In genomic region chr10:80120146-80120545, GRCm38 (mm10) we compare ENCODE assay signal across 13 mouse cellular contexts. TPM values are rescaled to one million over a fixed set of nuclear protein-coding genes. Genes with fewer than 3 reads are reported as not detected.
A peak's percentile ranks its signal among the peaks of the same experiment; 100 is the strongest.
DNase-seq lines count a peak whose midpoint lies in the region; ATAC-seq and TF ChIP-seq lines count a peak whose summit lies in the region.
"Had no signal": no experiment of that assay in that cellular context is flagged by ENCODE, and none has a peak within 500 bp of the region (broad histone marks: within the 10 kb centered on the region; RNA-seq: fewer than 3 reads in every experiment).

No protein-coding gene starts in this region.

- 84% methylated on average over 2 of the region's 2 CpGs for WGBS in heart, embryonic 10.5 days
- 82% methylated on average over 2 of the region's 2 CpGs for WGBS in liver, embryonic 12.5 days (ENCODE audit: insufficient replicate concordance)
- WGBS in liver, embryonic 11.5 days, result 89% methylated on average over 2 of the region's 2 CpGs
- 92% methylated on average over 2 of the region's 2 CpGs for WGBS in embryonic facial prominence, embryonic 10.5 days
- 53% methylated on average over 2 of the region's 2 CpGs for WGBS in liver, postnatal 0 days (ENCODE audit: insufficient replicate concordance)

- intact Hi-C loops in heart, postnatal 10 days (cut with DNase I), result no loop called here

- H3K9ac ChIP-seq in liver, embryonic 12.5 days, result peak overlapping the region; percentile 49
- no peak overlapping the region for H3K9ac ChIP-seq in liver, embryonic 11.5 days (ENCODE audit: low read depth, low read length)
- H3K9ac ChIP-seq in liver, postnatal 0 days (replicated peaks), result no peak overlapping the region; the same call in 1 of the 2 replicates

- TF ChIP-seq CTCF in liver, postnatal 0 days (IDR thresholded peaks at IDR 0.05; ENCODE audit: low read depth), result no peak

- no peak for TF ChIP-seq EP300 in liver, postnatal 0 days (IDR thresholded peaks at IDR 0.05; ENCODE audit: low read depth)

- H3K4me2 ChIP-seq in liver, embryonic 12.5 days, result peak overlapping the region; percentile 92
- no peak overlapping the region for H3K4me2 ChIP-seq in liver, embryonic 11.5 days
- peak overlapping the region; percentile 20 for H3K4me2 ChIP-seq in liver, postnatal 0 days (ENCODE audit: low read depth, low read length)

- no peaks in the 10 kb centered on the region for H3K27me3 ChIP-seq in heart, embryonic 10.5 days (ENCODE audit: insufficient read depth, poor library complexity, severe bottlenecking)
- no peaks in the 10 kb centered on the region for H3K27me3 ChIP-seq in liver, embryonic 12.5 days (replicated peaks)
- H3K27me3 ChIP-seq in liver, embryonic 11.5 days (replicated peaks; ENCODE audit: control insufficient read depth, insufficient read depth, low read length), result no peaks in the 10 kb centered on the region
- no peaks in the 10 kb centered on the region for H3K27me3 ChIP-seq in embryonic facial prominence, embryonic 10.5 days (replicated peaks; ENCODE audit: low read depth, poor library complexity, severe bottlenecking)
- H3K27me3 ChIP-seq in liver, postnatal 0 days (ENCODE audit: insufficient read depth, low read length), result no peaks in the 10 kb centered on the region

- peaks cover 73% of the 10 kb centered on the region for H3K36me3 ChIP-seq in heart, embryonic 10.5 days
- peaks cover 82% of the 10 kb centered on the region for H3K36me3 ChIP-seq in liver, embryonic 12.5 days
- peaks cover 38% of the 10 kb centered on the region for H3K36me3 ChIP-seq in liver, embryonic 11.5 days (ENCODE audit: control insufficient read depth, insufficient read depth, low read length)
- peaks cover 82% of the 10 kb centered on the region for H3K36me3 ChIP-seq in embryonic facial prominence, embryonic 10.5 days (replicated peaks)
- H3K36me3 ChIP-seq in liver, postnatal 0 days (replicated peaks; ENCODE audit: insufficient read depth, low read length), result peaks cover 53% of the 10 kb centered on the region

- ATAC-seq in liver, embryonic 12.5 days, result no peak
- no peak for ATAC-seq in liver, embryonic 11.5 days (replicated peaks; ENCODE audit: low FRiP score)
- ATAC-seq in liver, postnatal 0 days, result no peak
- ATAC-seq: CD4-positive, CD25-positive, alpha-beta regulatory T cell, adult 4 months had no signal

- H3K4me1 ChIP-seq in heart, embryonic 10.5 days, result peaks cover 58% of the 10 kb centered on the region
- H3K4me1 ChIP-seq in liver, embryonic 12.5 days, result peaks cover 79% of the 10 kb centered on the region
- peaks cover 49% of the 10 kb centered on the region for H3K4me1 ChIP-seq in liver, embryonic 11.5 days (replicated peaks; ENCODE audit: control insufficient read depth, insufficient read depth, low read length)
- peaks cover 35% of the 10 kb centered on the region for H3K4me1 ChIP-seq in embryonic facial prominence, embryonic 10.5 days
- H3K4me1 ChIP-seq in liver, postnatal 0 days (ENCODE audit: insufficient read depth), result peaks cover 54% of the 10 kb centered on the region

- no peaks in the 10 kb centered on the region for H3K9me3 ChIP-seq in heart, embryonic 10.5 days
- no peaks in the 10 kb centered on the region for H3K9me3 ChIP-seq in liver, embryonic 12.5 days (replicated peaks)
- no peaks in the 10 kb centered on the region for H3K9me3 ChIP-seq in liver, embryonic 11.5 days (ENCODE audit: control insufficient read depth, low read length)
- no peaks in the 10 kb centered on the region for H3K9me3 ChIP-seq in embryonic facial prominence, embryonic 10.5 days
- H3K9me3 ChIP-seq in liver, postnatal 0 days (ENCODE audit: low read length), result no peaks in the 10 kb centered on the region

- peak overlapping the region; percentile 19; the same call in 1 of the 2 replicates for H3K4me3 ChIP-seq in heart, embryonic 10.5 days
- H3K4me3 ChIP-seq in liver, embryonic 12.5 days, result 0 out of 2 replicates have a peak overlapping the region, but pooled peaks have one; percentile 2
- no peak overlapping the region for H3K4me3 ChIP-seq in liver, embryonic 11.5 days (ENCODE audit: low read depth, low read length)
- H3K4me3 ChIP-seq in embryonic facial prominence, embryonic 10.5 days, result peak overlapping the region; percentile 19; the same call in 1 of the 2 replicates
- H3K4me3 ChIP-seq in liver, postnatal 0 days (ENCODE audit: low read depth, low read length), result no peak overlapping the region

- DNase-seq in heart, embryonic 10.5 days (ENCODE audit: low spot score), result no peak
- DNase-seq in heart, postnatal 10 days, result no peak
- DNase-seq in liver, embryonic 11.5 days (ENCODE audit: low spot score), result no peak
- no peak for DNase-seq in embryonic facial prominence, embryonic 10.5 days (ENCODE audit: low spot score)
- no peak for DNase-seq in liver, postnatal 0 days
- DNase-seq in spleen, postnatal 4 days (ENCODE audit: low spot score in 2 of 2), result no peak
- DNase-seq in kidney, adult 11 months, result no peak
- DNase-seq: adrenal gland, adult 8-10 months; kidney, postnatal 36 days; lung, adult 18-20 months had no signal

- no peak overlapping the region for H3K27ac ChIP-seq in heart, embryonic 10.5 days
- H3K27ac ChIP-seq in liver, embryonic 12.5 days, result peak overlapping the region; percentile 38
- H3K27ac ChIP-seq in liver, embryonic 11.5 days (ENCODE audit: low read depth, low read length), result no peak overlapping the region
- H3K27ac ChIP-seq in embryonic facial prominence, embryonic 10.5 days (replicated peaks), result no peak overlapping the region
- H3K27ac ChIP-seq in liver, postnatal 0 days (ENCODE audit: low read depth), result no peak overlapping the region
- H3K27ac ChIP-seq: stomach, postnatal 0 days had no signal

RNA-seq across cellular contexts. Expression of gene Stk11, which starts 4.5 kb away (rescaled TPM):
- polyA plus RNA-seq in heart, embryonic 10.5 days (2016; fragmentation: Nextera tagmentation; extraction: Ambion mirVana), result 12.4 and 17.8 TPM in 2 replicates
- total RNA-seq in heart, postnatal 10 days (2021), result 100 to 1,000 TPM; 110 to 112 TPM
- 18.6 and 19.8 TPM in 2 replicates for polyA plus RNA-seq in liver, embryonic 12.5 days (2016; fragmentation: Nextera tagmentation; extraction: Ambion mirVana)
- 25.1 and 33.5 TPM in 2 replicates for polyA plus RNA-seq in liver, embryonic 11.5 days (2014; fragmentation: Nextera tagmentation; extraction: Ambion mirVana)
- polyA plus RNA-seq in embryonic facial prominence, embryonic 10.5 days (2016; fragmentation: Nextera tagmentation; extraction: Ambion mirVana), result 16.1 and 17.5 TPM in 2 replicates
- 9.1 and 11.2 TPM in 2 replicates for polyA plus RNA-seq in liver, postnatal 0 days (2015; fragmentation: Nextera tagmentation; extraction: Ambion mirVana)

RNA-seq across cellular contexts. Expression of gene Sbno2, which starts 14.8 kb away (rescaled TPM):
- polyA plus RNA-seq in heart, embryonic 10.5 days (2016; fragmentation: Nextera tagmentation; extraction: Ambion mirVana), result 14.8 and 15.6 TPM in 2 replicates
- 10 to 100 TPM; 15.1 to 17.6 TPM for total RNA-seq in heart, postnatal 10 days (2021)
- polyA plus RNA-seq in liver, embryonic 12.5 days (2016; fragmentation: Nextera tagmentation; extraction: Ambion mirVana), result 15.0 and 15.4 TPM in 2 replicates
- polyA plus RNA-seq in liver, embryonic 11.5 days (2014; fragmentation: Nextera tagmentation; extraction: Ambion mirVana), result 17.7 and 19.2 TPM in 2 replicates
- polyA plus RNA-seq in embryonic facial prominence, embryonic 10.5 days (2016; fragmentation: Nextera tagmentation; extraction: Ambion mirVana), result 16.2 and 18.2 TPM in 2 replicates
- 7.4 and 8.7 TPM in 2 replicates for polyA plus RNA-seq in liver, postnatal 0 days (2015; fragmentation: Nextera tagmentation; extraction: Ambion mirVana)

RNA-seq across cellular contexts. Expression of gene Atp5d, which starts 18.3 kb away (rescaled TPM):
- 689 and 872 TPM in 2 replicates for polyA plus RNA-seq in heart, embryonic 10.5 days (2016; fragmentation: Nextera tagmentation; extraction: Ambion mirVana)
- total RNA-seq in heart, postnatal 10 days (2021), result 1,000 to 10,000 TPM; 1,058 to 1,125 TPM
- polyA plus RNA-seq in liver, embryonic 12.5 days (2016; fragmentation: Nextera tagmentation; extraction: Ambion mirVana), result 393 and 419 TPM in 2 replicates
- polyA plus RNA-seq in liver, embryonic 11.5 days (2014; fragmentation: Nextera tagmentation; extraction: Ambion mirVana), result 482 and 514 TPM in 2 replicates
- polyA plus RNA-seq in embryonic facial prominence, embryonic 10.5 days (2016; fragmentation: Nextera tagmentation; extraction: Ambion mirVana), result 491 and 493 TPM in 2 replicates
- 537 and 576 TPM in 2 replicates for polyA plus RNA-seq in liver, postnatal 0 days (2015; fragmentation: Nextera tagmentation; extraction: Ambion mirVana)

RNA-seq across cellular contexts. Expression of gene Cbarp, which starts 20.5 kb away (rescaled TPM):
- 2.0 and 4.0 TPM in 2 replicates for polyA plus RNA-seq in heart, embryonic 10.5 days (2016; fragmentation: Nextera tagmentation; extraction: Ambion mirVana)
- 1 to 10 TPM; 3.2 to 4.1 TPM for total RNA-seq in heart, postnatal 10 days (2021)
- 0.94 and 0.96 TPM in 2 replicates for polyA plus RNA-seq in liver, embryonic 12.5 days (2016; fragmentation: Nextera tagmentation; extraction: Ambion mirVana)
- polyA plus RNA-seq in liver, embryonic 11.5 days (2014; fragmentation: Nextera tagmentation; extraction: Ambion mirVana), result 2.8 and 3.1 TPM in 2 replicates
- polyA plus RNA-seq in embryonic facial prominence, embryonic 10.5 days (2016; fragmentation: Nextera tagmentation; extraction: Ambion mirVana), result 4.9 and 8.5 TPM in 2 replicates
- polyA plus RNA-seq in liver, postnatal 0 days (2015; fragmentation: Nextera tagmentation; extraction: Ambion mirVana), result 0.11 and 0.18 TPM in 2 replicates

RNA-seq across cellular contexts. Expression of gene Midn, which starts 27.9 kb away (rescaled TPM):
- polyA plus RNA-seq in heart, embryonic 10.5 days (2016; fragmentation: Nextera tagmentation; extraction: Ambion mirVana), result 16.1 and 24.4 TPM in 2 replicates
- 100 to 1,000 TPM; 132 to 190 TPM for total RNA-seq in heart, postnatal 10 days (2021)
- 5.7 and 6.3 TPM in 2 replicates for polyA plus RNA-seq in liver, embryonic 12.5 days (2016; fragmentation: Nextera tagmentation; extraction: Ambion mirVana)
- 19.2 and 20.1 TPM in 2 replicates for polyA plus RNA-seq in liver, embryonic 11.5 days (2014; fragmentation: Nextera tagmentation; extraction: Ambion mirVana)
- polyA plus RNA-seq in embryonic facial prominence, embryonic 10.5 days (2016; fragmentation: Nextera tagmentation; extraction: Ambion mirVana), result 22.2 TPM in 2 replicates
- polyA plus RNA-seq in liver, postnatal 0 days (2015; fragmentation: Nextera tagmentation; extraction: Ambion mirVana), result 3.0 and 4.3 TPM in 2 replicates

Comparison
In these comparisons a context has a peak if more than half of its experiments do, and no peak if none do; other contexts are left out.
1. H3K4me3 ChIP-seq: peak in heart, embryonic 10.5 days (single experiment), liver, embryonic 12.5 days (single experiment) and embryonic facial prominence, embryonic 10.5 days (single experiment); none in liver, embryonic 11.5 days (single experiment) and liver, postnatal 0 days (single experiment).